Mouse (Mus musculus) kidney, adult 2 months (tissue): ENCODE measurements around the gene Smim14.

Source experiments
- CTCF ChIP-seq: fragments of 200-500 bp; conservative IDR thresholded peaks from 2 replicates; pipeline ENCODE4 v1.5.1; 2011; ENCODE audit warnings: low read depth, mild to moderate bottlenecking, control low read depth, low read length, moderate library complexity, mixed read lengths; ENCODE audit not compliant: insufficient read depth, insufficient read length
- POLR2A ChIP-seq: fragments of 200-500 bp; IDR thresholded peaks from one replicate; pipeline ENCODE4 v1.6.1; 2011; ENCODE audit warnings: low read depth, low read length, control low read depth

- TF ChIP-seq CTCF (no peak), POLR2A (no peak)
Observed at GRCm38 (mm10) chr5:65514635-65515278, 22.2 kb downstream of the Smim14 start.
